Mouse (Mus musculus): ENCODE results near the gene Anxa5.

The Anxa5 gene

DNA sequence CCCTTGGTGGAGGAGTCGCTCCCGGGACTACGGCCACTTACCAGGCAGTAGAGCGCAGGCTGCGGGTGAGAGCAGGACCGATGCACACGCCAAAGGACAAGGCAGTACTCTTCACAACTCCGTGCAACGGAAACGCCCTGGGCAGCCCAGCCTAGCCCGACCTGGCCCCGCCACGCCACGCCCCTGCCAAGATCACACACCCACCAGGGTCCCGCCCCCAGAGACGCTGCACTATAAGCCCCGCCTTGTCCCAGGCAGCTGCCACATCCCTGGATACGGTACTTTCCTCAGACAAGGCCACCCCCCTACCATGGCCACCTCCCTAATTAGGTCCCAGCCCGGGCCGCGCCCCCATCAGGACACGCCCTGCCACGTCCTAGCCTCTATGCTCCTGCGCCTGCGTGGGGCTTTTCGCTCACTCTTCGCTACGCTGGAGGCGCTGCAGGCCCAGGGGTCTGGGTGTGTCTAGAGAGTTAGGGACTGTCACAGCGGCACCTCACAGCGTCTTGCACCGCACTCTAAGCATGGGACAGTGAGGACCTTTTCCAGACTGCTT, at the start of gene Anxa5, which contains the start of gene 1810062G17Rik:
TSS of gene Anxa5 (minus strand) at position 363 of the 556 bp plus-strand sequence.
TSS of gene 1810062G17Rik (plus strand) at position 406 of the 556 bp plus-strand sequence.
- in situ Hi-C loops (cut with MboI, MseI), result no loop called here

DNA sequence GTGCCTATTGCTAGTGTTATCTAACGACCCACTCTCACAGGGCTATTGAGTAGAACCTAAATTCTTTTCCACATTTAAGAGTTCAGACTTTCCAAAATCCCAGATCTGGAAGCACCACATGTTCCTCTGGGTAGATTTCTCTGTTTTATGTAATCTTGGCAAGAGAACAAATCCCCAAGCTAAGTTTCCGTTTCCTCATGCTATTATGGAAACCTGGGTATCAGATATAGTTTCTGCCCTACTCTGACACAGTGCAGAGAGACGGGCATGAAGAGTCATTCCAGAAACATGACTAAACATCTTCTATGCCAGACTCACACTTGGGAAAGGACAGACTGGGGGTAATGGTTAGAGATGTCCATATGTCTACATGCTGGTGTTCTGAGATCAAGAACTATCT, 48.8 kb upstream of the Anxa5 start:
- in situ Hi-C loops (cut with MboI, MseI), result no loop called here

DNA sequence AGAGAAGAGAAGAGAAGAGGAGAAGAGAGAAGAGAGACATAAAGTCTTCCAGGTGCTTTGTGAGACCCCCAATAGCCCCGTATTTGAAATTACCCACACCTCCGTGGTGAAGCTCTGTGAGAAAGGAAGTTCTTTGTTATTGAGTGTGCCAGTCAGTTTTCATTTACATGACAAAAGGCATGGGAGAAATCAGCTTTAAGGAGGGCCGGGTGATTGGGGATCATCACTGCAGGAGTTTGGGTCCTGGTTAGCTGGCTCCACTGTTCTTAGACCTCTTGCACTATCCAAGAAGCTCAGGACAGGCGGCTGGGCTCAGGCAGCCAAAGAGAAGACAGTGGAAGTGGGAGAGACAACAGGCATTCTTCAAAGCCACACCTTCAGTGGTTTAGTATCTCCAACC, 46.4 kb upstream of the Anxa5 start:
- in situ Hi-C loops (cut with MboI, MseI), result no loop called here

DNA sequence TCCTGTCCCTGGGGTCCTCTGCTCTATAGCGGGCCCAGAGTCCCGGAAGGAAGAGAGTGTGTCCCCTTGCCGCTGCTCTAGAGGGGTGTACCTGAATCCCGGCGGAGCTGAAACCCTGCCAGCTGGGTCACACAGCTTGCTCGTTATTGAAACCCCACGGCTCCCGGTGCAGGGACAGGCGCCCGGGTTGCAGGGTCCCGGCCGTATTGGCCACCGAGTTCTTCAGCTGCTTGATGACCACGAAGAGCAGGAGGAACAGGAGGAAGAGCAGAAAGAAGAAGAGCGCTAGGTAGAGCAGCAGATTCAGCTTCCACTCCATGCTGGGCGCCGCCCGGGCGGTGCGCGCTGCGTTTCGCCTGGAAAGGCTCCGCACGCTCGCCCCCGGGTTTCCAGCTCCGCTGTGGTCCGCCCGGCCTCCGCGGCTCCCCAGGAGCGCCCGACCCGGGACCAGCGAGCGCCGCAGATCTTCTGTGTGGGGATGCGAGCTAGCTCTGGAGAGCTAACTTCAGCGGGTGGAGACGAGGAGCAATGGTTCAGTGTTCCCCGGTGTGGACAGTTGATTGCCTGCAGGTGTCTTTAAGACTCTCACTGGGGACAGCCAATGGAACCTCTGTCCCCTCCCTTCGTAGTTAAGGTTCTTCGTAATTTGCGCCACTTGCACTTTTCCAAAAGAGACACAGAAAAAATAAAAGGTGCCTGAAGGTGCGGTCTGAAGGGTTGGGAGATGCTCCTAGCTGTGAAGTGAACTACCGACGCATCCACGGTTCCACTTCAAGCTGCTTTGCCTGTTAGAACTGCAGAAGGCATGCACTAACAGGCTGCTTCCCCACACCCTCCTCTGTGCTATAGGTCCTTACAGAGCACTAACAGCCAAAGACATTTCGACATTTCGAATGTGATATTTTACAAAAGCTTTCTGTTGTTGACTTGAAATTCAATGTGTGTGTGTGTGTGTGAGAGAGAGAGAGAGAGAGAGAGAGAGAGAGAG, 45.7 kb upstream of the Anxa5 start, which contains the start of gene Gm11549:
TSS of gene Gm11549 (minus strand) at position 741 of the 988 bp plus-strand sequence.
- in situ Hi-C loops (cut with MboI, MseI), result no loop called here

DNA sequence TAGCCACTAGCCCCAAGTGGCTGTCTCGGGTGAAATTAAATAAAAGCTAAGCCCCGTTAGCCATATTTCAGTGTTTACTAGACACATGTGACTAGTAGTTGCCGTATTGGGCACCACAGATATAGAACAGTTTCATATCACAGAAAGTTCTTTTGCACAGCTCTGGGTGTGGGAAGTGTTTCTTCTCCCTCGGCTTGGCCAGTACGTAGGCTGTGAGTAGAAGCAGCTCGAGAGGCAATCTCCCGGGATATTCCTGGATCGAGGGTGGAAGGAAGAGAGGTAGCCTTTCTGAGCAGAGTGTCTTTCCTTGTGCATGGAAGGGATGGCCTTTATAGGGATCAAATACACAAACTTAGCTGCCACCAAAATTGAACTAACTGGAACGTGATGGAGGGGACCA, 40.5 kb upstream of the Anxa5 start:
- in situ Hi-C loops (cut with MboI, MseI), result no loop called here

DNA sequence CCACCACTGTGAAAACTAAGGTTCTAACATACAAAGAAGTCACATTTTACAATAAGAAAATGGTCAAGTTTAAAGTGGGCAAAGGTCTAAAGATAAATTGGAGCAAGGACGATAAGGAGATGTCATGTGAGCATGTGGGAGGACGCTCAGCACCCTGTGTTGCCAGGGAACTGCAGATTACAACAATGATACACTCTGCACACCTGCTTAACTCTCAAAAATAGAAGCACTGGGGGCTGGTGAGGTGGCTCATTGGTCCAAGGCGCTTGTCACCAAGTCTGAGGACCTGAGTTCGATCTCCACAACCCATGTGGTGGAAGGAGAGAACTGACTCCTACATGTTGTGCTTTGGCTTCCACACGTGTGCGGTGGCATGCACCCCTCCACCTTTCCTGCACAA, 35.8 kb upstream of the Anxa5 start:
- in situ Hi-C loops (cut with MboI, MseI), result no loop called here

DNA sequence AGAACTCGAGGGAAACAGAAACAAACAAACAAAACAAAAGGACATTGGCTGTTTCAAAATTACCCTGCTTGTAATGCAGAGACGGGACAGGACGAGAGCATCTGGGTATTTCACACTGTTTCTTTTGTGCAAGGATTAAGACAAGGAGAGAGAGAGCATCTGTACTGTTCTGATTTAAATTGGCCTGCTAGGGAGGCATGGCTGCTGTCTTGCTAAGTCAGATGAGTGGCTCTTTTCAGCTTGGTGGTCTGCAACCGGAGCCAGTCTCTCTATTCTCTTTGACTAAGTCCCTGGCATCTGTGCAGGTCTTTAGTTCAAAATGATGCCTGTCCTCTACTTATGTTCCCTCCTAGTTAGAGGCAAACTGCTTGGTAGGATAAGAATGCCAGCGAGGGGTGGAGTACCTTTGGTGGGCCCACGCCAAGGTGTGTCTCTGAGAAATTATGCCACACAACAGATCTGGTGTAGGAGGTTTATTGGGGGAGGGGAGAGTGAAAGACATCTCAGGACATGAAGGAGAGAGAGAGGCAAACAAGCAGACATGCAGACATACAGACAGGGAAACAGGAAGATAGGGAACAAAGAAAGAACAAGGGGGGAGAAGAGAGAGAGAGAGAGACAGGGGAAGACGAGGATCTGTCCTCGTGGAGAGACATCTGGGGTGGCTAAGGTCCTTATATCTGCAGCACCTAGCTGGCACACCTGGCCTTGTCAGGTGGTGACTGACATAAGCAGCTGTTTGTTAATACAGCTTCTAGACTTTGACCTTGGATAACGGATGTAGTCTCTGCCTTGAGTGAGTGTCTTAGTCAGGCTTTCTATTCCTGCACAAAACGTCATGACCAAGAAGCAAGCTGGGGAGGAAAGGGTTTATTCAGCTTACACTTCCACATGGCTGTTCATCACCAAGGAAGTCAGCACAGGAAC, 30.4 kb upstream of the Anxa5 start:
- in situ Hi-C loops (cut with MboI, MseI), result no loop called here

DNA sequence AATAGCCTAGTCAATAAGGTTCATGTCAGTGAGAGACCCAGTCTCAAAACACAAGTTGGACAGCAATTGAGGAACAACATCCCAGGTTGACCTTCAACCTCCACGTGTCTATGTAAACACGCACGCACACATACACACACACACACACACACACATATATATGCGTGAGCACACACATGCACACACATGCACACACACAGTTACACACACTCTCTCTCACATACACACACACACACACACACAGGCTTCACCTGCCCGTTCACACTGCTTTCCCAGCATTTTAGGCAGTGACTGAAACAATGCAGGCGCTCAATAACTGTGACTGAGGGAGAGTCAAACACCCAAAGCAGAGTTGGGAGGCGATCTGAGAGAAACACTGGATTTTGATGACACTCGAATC, 29.6 kb upstream of the Anxa5 start:
- in situ Hi-C loops (cut with MboI, MseI), result no loop called here

DNA sequence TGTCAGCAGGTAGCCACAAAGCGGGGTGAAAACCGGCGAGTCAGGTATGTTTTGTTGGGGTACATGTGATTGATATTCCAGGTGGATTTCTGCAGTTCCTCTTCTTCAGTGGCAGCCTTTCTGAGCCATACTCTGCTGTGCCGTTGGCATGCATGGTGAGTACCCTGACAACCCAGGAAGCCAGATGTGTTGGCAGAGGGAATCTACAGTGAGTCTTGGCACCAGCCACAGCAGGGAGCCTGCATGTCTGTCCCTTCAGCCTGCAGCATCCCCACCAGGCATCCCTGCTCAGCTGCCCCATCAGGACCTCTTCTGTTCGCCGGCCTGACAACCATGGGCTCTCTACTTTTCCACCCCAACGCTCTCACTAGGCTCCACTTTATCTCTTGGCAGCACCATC, 25.9 kb upstream of the Anxa5 start:
- in situ Hi-C loops (cut with MboI, MseI), result no loop called here

DNA sequence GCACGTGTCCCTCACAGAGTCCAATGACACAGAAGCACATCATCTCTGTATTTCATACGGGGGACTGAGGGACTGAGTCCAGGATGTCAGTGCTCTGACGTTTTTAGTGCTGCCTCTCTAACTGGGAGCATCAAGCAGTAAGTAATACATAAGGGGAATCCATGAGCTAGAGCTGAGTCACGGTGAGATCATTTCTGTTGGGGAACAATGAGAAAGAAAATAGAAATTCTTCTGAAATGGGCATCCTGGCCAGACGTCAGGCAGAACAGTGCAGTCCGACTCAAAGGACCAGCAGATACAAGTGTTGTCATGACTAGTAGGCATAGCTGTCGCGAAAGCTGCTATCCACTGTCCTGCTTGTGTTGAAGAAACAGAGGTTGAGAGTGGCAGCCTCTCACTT, 25.3 kb upstream of the Anxa5 start:
- in situ Hi-C loops (cut with MboI, MseI), result no loop called here

DNA sequence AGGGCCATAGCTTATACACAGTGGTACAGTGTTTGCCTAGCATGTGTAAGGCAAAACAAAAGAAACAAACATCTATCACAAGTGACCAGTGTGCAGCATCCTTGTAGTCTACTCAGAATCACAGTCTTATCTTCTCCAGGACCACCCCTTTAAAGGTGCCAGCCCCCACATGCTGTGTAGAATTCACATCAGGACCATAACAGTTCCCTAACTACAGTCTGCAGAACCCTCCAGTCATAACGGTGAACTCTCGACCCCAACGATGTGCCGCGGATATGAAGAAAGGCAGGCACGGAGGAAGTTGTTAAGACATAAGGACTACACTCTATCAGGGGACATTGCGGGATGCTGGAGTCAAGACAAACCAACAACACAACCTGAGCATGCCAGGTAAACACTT, 23.7 kb upstream of the Anxa5 start:
- in situ Hi-C loops (cut with MboI, MseI), result no loop called here

DNA sequence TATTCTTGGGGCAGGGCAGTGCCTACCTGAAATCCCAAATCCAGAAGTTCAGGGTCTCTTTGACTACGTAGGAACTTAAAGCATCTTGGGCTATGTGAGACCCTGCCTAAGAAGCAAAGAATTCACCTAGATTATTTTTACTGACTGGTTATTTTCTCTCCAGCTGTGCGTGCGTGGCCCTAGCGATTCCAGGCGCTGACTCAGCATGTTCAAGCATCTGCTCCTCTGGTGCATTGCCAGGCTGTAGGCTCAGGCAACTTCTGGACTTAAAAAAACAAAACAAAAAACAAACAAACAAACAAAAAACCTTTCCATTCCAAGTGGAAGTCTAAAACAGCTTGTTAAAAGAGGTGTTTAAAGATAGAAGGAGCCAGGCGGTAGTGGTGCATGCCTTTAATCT, 22.5 kb upstream of the Anxa5 start:
- in situ Hi-C loops (cut with MboI, MseI), result no loop called here

DNA sequence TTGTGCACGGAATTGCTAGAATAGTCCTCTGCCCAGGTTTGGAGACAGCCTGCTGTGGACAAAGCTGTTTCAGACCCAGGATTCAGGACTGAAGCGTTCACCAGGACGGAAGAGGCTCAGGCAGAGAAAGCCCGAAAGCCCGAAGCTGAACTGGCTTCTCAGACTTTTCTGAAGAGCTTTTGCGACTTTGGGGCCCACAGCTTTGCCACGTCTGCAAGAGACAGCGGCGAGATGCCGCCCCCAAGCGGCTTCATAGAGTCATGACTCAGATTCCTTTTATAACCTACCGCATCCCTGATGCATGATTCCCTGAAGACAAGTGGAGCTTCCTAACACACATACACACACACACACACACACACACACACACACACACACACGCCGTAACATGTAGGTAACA, 21.1 kb upstream of the Anxa5 start:
- in situ Hi-C loops (cut with MboI, MseI), result no loop called here

DNA sequence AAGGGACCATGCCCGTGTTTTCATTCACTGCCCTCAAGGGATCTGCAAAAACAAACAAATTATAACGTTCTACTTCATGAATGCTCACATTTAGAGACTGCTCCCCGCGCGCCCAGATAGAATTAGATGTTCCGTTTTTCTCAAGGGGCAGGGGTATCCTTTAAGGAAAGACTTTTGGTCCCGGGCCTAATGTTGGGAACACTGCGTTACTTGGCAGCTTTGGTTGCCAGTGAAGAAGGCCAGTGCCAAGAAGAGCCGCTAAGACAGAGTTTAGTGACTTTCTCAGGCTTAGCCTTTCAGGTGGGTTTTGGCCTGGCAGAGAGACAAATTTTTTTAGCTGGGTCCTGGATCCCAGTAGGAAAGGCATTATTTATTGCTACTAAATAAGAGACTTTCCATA, 20.6 kb upstream of the Anxa5 start:
- in situ Hi-C loops (cut with MboI, MseI), result no loop called here

DNA sequence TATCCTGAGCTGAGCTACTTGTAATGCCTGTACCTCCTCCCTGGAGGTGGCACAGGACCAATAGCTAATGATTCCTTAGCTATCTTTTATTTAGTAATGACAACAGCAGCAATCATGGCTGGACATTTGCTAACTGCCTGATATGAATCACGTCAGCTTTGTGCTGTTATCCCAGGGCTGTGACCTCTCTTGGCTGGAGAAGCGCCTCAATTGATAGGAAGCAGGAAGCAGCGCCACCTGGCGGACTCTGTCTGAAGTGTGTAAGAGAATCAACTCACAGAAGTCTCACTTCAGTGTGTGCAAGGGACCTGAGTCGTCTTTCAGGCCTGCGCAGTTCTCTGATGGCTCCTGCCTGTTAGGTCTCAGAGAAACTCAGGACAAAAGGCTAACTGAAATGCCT, 19.7 kb upstream of the Anxa5 start:
- in situ Hi-C loops (cut with MboI, MseI), result no loop called here

DNA sequence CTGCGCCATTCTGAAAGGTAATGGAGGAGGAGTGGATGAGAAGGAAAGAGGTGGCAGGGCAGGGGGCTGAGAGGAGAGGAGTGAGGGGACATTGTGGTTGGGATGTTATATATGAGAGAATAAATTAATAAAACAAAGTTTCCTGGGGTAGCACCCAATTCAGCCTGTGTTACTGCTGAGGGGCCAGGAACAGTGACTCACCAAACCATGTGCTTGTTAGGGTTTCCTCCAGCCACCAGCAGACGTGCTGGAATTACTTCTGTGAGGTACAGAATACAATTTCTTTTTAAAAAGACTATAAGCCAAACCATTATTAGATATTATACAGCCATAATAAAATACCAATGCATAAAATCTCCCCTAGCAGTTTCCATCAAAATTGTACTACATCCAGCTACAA, 18.9 kb upstream of the Anxa5 start:
- in situ Hi-C loops (cut with MboI, MseI), result loop anchor here (5.0 kb wide), 1 partner anchor 47 kb away; no protein-coding TSS in a partner anchor

DNA sequence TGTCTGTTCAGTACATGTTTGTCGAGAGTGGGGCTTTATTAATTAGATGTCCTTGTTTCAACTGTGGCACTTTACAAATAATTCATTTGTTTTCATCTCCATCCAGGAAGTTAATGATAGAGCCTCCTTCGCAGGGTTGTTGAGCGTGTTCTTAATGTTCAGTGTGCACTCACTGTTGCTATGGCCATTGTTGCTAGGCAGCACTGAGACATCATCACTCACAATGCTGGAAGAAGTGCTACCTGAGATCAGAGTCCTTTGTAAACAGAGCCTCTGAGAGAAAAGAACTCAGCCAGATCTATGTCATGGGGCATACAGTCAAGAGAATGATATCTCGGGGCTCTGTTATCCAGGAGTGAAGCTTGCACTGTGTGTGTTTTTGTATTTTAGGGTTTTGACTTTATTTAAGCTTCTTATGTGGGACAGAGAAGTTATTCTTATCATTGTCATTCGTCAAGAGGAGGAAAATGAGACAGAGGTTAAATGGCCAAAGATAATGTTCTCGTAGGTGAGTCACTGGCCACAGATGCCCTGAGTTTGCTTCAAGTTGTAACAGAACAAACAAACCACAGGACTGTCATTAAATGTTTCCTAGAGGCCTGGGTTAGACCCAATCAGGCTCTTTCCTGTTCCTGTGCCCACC, 18.1 kb upstream of the Anxa5 start:
- in situ Hi-C loops (cut with MboI, MseI), result loop anchor here (5.0 kb wide), 1 partner anchor 46 kb away; no protein-coding TSS in a partner anchor

DNA sequence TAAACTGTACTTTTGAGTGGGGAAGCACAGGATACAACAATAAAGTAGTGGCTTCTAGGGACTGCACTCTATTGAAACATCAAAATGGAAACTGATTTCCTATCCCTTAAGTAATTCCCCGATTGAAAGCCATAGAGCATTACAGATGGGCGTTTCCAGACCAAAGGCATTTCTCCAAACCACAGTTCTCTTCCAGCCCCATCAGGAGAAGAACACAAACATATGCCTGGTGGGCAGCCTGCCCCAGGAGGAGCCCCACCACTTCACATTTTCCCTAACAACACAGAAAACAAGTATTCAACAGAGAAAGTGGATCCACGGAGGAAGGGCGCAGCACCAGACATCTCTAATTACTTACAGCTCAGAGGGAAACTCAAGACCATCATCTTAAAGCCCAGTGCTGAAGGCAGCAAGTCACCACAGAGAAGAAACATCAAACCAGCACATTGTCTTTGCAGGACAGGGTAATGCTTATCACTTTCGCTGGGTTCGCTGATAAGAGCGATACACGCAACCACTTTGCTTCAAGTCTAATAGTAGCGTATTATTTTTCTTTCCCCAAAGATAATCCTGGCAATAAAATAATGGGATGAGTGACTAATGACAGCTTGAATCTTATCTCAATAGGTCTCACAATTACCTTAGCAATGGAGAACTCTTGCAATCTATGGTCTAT, 17.2 kb upstream of the Anxa5 start:
- in situ Hi-C loops (cut with MboI, MseI), result loop anchor here (5.0 kb wide), 1 partner anchor 46 kb away; no protein-coding TSS in a partner anchor

DNA sequence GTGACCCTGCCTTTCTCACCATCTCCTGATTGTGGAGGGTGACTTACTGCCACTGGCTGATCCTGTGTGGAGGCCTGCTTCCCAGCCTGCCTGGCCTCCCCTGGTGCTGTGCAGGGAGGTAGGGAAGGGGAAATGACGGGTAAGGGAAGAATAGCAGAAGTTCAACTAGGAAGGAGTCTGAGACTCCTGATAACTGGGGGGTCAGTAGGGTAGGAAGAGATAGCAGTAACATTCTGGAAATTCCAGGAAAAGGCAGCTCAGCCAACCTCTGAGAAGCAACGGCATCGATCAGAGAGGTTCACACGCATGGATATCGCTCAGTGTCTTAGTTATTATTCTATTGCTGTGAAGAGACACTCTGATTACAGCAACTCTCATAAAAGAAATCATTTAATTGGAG, 15.8 kb upstream of the Anxa5 start:
- in situ Hi-C loops (cut with MboI, MseI), result loop anchor here (5.0 kb wide), 1 partner anchor 44 kb away; no protein-coding TSS in a partner anchor

DNA sequence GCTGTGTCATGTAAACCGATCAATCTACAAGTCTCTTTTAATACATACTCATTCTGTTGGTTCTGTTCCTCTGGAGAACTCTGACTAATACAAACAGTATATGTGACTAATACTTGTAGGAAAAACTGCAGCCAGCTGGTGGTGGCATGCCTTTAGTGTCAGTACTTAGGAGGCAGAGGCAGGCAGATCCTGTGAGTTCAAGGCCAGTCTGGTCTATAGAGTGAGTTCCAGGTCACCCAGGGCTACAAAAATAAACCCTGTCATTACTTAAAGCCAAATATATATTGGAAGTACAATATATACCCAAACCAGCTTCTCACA, 13.9 kb upstream of the Anxa5 start:
- in situ Hi-C loops (cut with MboI, MseI), result no loop called here
